Mouse (Mus musculus) layer of hippocampus, postnatal 25 days (tissue): Measurements from ENCODE around the gene Relt. TPM values are rescaled to one million over a fixed set of nuclear protein-coding genes. Genes with fewer than 3 reads are reported as not detected.
"Not testable (repeated sequence)": the region's sequence is repeated elsewhere in the genome, so short reads cannot be mapped to it uniquely, and the experiment has no call there.

Experiments used
- DNase-seq, 2 experiments: peaks; one replicate each; pipeline ENCODE4 v3.0.0; 2022; ENCODE audit warnings: mixed read lengths in 2 of 2, low spot score in 1 of 2; ENCODE audit errors: extremely low spot score in 1 of 2
- total RNA-seq, 2 experiments: library from RNA; stranded (reverse); gene quantifications; 2 replicates each; pipeline ENCODE4 v1.2.3; 2021

Relt gene
- total RNA-seq, 2 experiments from 2014 or later = 10.1 to 10.4 TPM

DNA sequence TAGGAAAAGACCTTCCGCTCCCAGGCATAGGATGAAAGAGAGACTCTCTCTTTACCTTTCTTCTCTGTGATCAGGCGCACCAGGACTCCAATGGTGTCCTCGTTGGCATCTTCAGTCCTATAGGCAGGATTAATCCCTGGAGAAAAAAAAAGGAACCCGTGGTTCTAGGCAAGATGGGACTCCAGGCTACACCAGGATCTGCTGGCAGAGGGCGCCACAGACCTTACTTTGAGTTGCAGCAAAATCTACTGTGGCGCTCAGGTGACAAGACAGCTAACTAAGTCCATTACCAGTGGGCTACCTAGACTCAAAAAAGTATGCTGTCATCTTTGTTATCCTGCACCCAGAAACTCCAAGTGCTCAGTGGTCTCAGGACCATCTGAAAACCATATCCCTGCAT lies 14.5 kb downstream of the Relt start:
- DNase-seq = peak; percentile 70 to 91

GRCm38 (mm10) chr7:100847131-100847530 lies 16.1 kb downstream of the Relt start:
- DNase-seq = no peak

DNA sequence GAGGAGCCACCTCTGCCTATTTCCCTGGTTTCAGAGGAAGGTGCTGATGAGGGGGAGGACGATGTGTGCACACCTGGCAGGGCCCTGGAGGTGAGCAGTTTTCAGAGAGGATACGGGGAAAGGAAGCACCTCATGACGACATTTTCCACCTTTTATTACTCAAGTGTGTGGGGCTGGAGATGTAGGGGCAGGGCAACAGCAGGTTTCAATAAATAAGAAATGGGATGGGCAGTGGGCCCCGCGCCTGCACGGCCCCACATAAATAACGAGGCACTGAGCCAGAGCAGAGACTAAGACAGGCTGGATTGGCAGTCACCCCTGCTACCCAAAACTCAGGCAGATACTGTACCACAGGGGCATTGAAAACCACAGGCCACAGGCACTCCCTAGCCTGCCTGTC lies 17.2 kb downstream of the Relt start:
- DNase-seq = not testable (repeated sequence)

DNA sequence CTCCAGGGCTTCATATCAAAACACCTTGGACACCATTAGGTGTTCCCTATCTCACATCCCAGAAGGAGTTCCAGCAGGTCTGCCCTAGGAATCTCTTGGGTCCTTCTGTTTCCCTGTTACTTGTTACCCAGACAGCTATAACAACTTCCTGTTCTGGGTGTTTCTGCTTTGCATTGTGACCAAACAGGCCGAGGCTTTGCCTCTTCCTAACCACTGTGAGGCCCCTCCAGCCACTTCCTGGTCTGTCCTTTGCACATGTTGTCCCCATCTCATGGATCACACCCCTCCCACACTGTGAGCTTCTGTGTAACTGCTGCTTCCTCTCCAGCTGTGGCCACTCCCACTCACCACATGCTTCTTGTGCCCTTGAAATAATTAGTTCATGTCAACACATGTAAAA lies 17.8 kb downstream of the Relt start:
- DNase-seq = no peak

GRCm38 (mm10) chr7:100845026-100845400 lies 18.2 kb downstream of the Relt start:
- DNase-seq = no peak

DNA sequence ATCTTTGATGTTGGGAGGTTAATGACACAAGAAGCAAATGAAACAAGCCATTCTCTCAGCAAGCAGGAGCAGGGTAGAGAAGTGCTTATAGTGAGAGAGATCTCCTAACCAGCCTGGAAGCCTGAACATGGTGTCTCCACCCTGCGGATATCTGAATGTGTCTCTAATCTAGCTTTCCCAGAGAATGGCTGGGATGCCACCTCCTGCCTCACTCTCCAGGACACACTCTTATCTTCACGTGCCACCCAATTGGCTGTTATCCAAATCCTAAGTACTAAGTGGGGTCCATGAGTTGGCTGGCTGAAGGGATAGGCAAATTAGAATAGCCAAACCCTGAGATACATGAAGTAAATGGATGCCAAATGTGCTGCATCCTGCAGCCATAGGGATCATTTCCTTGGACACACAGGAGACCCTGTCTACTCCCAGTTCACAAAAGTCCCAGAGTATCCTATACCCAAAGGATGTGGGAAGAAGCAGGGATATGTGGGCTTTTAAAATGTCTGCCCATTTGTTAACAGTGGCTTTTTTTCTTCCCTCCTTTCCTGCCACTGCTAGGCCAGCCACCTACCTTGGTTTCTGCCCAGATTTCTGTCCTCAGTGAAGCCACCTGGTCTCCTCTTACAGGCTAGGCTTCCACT lies 18.7 kb downstream of the Relt start:
- DNase-seq = no peak

DNA sequence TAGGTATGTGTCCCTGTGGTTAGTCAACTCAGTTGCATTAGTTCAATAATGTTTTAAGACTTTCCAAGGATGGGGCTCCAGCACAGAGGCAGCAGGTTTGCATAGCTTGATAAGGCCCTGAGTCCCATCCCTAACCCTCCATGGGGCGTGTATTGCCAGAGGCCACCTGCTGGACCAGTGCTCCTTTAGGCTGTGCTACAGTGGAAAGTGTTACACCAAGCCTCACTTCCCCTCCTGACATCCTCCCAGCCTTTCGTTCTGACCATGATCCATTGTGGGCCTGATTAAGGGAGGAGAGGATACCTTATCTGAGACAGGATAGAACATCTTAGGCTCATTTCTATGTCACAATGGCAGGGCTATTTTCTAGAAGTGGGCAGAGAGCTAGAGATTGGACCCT lies 19.4 kb downstream of the Relt start:
- no peak for DNase-seq

GRCm38 (mm10) chr7:100842175-100842574 lies 21.1 kb downstream of the Relt start:
- no peak for DNase-seq

- DNase-seq = no peak
Measured at GRCm38 (mm10) chr7:100841608-100842007, 21.6 kb downstream of the Relt start.

- no peak for DNase-seq
Measured at GRCm38 (mm10) chr7:100840906-100841305, 22.3 kb downstream of the Relt start.

DNA sequence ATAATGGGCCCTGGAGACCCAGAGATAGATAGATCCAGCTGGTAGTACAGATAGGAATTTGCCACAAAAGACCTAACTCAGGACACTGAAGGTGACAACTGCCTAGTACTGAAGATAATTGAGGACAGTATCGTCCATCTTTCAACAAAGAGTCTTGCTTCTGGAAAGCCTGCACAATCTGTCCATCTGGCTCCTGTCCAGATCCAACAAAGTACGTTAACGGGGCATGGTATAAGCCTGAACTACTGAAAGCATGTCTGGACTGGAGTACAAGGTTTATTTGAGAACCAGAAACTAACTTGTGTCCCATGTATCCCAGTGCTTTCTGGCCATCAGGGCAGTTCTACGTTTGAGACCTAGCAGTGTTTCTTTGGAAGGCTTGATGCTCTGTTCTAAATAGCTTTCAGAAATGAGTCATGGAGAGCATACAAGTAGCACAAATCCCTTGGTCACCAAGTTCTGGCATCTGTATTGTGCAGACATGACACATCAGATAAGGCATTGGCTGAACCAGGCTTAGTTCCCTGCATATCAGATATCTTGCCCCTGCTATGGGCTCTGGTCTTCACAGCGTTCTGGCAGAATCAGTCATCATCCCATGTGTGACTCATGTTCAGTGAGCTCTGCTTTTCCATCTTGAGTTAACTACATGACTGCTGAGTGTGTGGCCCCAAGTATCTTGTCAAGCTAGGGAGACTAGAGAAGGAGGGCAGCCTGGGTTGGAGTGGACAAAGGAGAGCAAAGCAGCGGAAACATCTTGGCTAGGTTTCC lies 23.4 kb downstream of the Relt start:
- DNase-seq = no peak

GRCm38 (mm10) chr7:100837701-100838100 lies 25.5 kb downstream of the Relt start:
- no peak for DNase-seq

GRCm38 (mm10) chr7:100836657-100837056 lies 26.6 kb downstream of the Relt start:
- DNase-seq = no peak

- no peak for DNase-seq
Measured at GRCm38 (mm10) chr7:100835711-100836110, 27.5 kb downstream of the Relt start.

- no peak for DNase-seq
Measured at GRCm38 (mm10) chr7:100835168-100835567, 28.1 kb downstream of the Relt start.

DNA sequence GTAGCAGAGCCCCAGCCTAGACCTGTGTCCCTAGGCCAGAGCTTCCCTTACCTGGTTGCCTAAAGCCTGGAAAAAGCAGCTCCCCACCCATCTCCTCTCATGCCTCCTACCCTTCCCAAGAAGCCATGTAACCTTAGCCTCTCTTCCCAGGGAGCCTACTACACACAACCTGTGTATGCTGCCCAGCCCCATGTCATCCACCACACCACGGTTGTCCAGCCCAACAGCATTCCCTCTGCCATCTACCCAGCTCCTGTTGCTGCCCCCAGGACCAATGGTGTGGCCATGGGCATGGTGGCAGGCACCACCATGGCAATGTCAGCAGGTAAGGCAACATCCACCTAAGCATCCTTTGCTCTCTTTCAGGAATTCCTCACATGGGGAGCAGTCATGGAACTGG lies 29.4 kb downstream of the Relt start:
- no peak for DNase-seq

DNA sequence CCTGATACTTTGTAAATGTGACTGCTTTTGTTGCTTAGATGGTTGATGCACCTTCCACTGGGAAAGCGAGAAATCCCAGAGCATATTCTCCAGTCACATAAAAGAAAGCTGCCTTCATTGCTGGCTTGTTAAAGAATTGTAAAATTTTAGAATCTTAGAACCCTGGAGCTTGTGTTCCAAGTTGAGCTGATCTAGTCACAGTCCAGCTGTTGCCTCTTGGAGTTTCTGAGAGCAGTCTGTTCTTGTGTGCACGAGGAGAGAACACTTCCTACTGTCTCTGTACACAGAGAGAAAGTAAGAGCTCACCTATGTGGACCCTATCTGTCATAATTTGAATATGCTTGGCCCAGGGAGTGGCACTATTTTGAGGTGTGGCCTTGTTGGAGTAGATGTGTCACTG lies 34.7 kb downstream of the Relt start:
- no peak for DNase-seq

- no peak for DNase-seq
Measured at GRCm38 (mm10) chr7:100824661-100825060, 38.6 kb downstream of the Relt start.

DNA sequence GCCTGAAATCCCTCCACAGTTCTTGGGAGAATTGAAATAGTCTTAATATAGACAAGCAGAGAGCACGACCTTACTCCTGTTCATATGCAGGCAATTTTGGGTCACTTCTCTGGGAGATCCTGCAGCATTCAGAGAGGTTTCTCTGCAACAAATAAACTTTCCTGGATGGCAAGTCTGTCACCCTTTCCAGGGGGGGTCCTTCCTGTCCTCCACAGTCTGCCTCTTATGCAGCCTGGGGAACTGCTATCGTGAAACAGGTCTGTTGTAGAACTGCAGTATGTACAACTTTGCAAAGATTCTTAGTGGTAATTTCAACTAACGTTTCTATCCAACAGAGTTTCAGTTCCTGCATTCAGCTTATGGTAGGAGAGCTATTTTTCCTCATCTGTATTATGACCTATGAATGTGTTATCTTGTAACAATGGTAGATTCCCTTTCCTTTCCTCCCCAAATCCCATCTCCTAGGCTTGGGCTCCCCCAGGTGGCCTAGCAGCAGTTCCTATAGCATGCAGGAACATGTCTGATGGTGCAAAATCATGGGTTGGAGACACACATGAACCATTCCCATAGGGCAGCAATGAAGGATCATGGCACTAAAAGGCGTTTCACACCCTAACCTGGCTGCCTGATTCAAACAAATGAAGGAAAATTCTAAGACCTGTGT lies 44.7 kb downstream of the Relt start:
- peak in 1 of 2 experiments; percentile 37 for DNase-seq

DNA sequence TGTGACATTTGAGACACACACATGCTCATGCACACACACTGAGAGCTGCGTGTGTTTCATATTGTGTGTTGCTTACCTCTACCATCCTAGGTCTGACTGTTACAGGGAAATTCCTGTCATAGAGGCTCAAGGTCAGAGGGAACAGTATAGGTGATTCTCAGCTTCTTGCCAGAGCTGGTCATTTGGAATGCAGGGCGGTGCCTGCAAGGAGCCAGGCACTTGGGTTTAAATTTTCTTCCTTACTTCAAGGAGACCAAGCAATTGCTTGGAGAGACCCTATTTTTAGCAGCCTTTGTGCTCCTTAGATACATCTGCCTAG lies 45.8 kb downstream of the Relt start:
- no peak for DNase-seq

DNA sequence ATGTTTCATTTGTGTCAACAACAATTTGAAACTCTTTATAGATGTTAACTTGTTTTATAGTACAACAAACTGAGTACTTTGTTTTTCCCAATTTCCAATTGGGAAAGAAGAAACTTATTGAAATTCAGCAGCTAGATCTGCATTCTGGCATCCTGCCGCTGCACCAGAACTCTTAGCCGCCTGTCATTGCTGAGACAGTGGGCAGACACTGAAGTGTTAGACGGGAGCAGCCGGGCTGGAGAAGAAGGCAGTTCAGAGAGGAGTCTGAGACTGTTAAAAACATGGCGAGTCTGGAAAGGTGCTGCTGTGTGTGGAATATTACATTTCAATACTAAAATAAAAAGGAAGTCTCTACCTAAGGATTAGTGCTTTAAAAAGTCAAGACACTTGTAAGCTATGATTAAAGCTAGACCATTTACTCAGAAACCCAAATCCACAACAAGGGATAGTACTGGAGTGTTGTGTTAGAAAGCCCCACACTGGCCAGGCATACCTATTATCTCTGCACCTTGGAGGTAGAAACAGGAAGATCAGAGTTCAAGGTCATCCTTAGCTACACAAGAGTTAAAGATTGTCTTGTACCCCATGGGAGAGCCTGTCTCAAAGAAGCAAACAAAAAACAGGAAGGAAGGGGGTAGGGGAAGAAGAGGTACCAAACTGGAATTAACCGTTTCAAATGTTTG lies 46.3 kb downstream of the Relt start:
- DNase-seq = peak; percentile 40 to 61
